Mouse (Mus musculus) gastrocnemius, postnatal 36 days (tissue): ENCODE results near the gene Glg1. TPM values are rescaled to one million over a fixed set of nuclear protein-coding genes. Genes with fewer than 3 reads are reported as not detected.
A peak's percentile ranks its signal among the peaks of the same experiment; 100 is the strongest.
"Not testable (repeated sequence)": the region's sequence is repeated elsewhere in the genome, so short reads cannot be mapped to it uniquely, and the experiment has no call there.

ENCODE experiments used
- DNase-seq, 2 experiments: peaks; one replicate each; pipeline ENCODE4 v3.0.0; 2022
- intact Hi-C: fragments of 180-260 bp; cut with DNase I; formaldehyde crosslinking; loops from one replicate; pipeline ENCODE4 v1.15.1; 2025
- microRNA-seq, 2 experiments: library from miRNA; unstranded; fragments of <30 nt; microRNA quantifications; one replicate each; pipeline ENCODE4 v1.2.0; 2021
- total RNA-seq, 2 experiments: library from RNA; stranded (reverse); gene quantifications; 2 replicates each; pipeline ENCODE4 v1.2.3; 2021

The Glg1 gene
- total RNA-seq, 2 experiments from 2014 or later, result 33.4 to 34.0 TPM

- intact Hi-C loops, result no loop called here
- DNase-seq, result no peak
These were observed 87.4 kb downstream of the Glg1 start for GRCm38 (mm10) chr8:111171661-111172060.

- DNase-seq, result peak; percentile 23 to 38
- intact Hi-C loops, result no loop called here
These were observed 101.4 kb downstream of the Glg1 start for GRCm38 (mm10) chr8:111157617-111158016.

GRCm38 (mm10) chr8:111155721-111156436, 103.1 kb downstream of the Glg1 start:
- intact Hi-C loops, result no loop called here

GRCm38 (mm10) chr8:111145460-111146012, 113.5 kb downstream of the Glg1 start:
- DNase-seq, result peak; percentile 91 to 95
- intact Hi-C loops, result not testable (repeated sequence)

More at GRCm38 (mm10) chr8:111155721-111156436, 103.1 kb downstream of the Glg1 start:
- no peak for DNase-seq

DNA sequence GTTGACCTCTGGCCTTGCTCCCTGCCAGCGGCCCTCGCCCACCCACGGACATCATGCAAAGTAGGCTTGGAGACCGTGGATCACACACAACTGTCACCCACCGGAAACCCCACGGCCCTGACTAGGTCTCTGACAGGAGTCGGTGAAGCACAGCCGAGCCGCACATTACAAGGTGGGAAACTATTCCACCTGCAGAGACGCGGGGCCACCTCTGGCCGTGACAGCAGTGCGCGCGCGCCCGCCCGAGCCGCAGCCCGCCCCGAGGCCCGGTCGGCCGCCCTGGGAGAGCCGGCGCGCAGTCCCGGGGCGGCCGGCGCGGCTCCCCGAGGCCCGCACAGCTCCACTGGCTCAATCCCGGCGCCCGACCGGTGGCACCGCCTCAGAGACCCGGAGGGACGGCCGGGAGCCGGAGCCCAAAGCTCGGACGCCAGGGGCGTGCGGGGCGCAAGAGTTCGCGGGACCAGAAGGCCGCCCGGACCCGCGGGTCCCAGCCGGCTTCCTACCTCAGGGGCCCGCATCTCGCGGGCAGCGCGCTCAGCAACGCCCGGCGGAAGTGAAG, 114.0 kb downstream of the Glg1 start:
- intact Hi-C loops, DNase-seq: not testable (repeated sequence)

- intact Hi-C loops, result loop anchor here (2.0 kb wide), 1 partner anchor 46 kb away; no protein-coding TSS in a partner anchor
- no peak for DNase-seq
These were observed 116.5 kb downstream of the Glg1 start for GRCm38 (mm10) chr8:111142521-111142920.

DNA sequence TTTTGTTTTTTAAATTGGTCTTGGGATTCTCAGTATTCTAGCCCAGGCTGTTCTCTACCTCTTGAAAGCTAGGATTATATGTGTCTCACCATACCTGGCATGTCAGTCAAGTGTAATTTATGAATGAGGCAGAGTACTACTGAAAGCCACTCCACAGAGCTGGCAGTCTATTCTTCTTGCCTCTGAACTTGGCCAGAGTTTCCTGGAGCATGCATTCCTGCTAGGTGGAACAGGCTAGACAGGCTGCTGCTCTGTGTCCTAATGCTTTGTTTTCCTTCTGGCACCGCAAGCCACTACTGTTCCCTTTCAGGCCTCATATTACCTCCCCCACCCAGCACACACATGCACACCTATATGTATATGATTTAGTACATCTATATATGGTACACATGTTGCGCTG, 128.3 kb downstream of the Glg1 start:
- DNase-seq, result no peak
- intact Hi-C loops, result no loop called here

DNA sequence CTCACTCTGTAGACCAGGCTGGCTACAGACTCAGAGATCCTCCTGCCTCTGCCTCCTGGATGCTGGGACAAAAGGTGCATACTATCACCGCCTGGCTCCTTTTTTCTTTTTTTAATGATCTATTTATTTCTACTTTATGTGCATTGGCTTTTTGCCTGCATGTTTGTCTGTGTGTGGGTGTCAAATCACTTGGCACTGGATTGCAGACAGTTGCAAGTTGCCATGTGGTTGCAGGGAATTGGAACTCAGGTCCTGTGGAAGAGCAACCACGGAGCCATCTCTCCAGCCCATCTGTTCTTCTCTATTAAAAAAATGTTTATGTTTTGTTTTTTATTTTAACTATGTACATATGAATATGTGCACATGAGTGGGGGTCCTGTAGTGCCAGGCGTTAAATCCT, 139.5 kb downstream of the Glg1 start:
- DNase-seq, result no peak
- intact Hi-C loops, result no loop called here

DNA sequence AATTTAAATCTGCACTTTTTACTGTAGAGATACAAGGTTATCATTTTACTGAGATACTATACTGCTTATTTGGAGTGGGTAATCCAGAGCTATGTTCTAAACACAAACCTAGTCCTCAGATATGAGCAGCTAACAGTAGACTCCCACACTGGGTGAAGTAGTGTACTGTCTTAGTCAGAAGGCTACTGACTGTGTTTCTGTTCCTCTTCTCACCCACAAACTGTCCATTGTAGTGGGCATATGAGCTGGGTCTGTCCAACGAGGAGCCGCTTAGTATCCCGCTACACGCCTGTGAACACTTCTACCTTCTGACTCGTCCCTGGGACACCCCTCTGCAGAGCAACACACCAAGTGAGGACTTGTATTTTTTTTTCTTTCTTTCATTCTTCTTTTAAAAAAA, 144.1 kb downstream of the Glg1 start:
- DNase-seq, result no peak
- intact Hi-C loops, result no loop called here

Small RNA genes within 50 kb of the gene (microRNA-seq; reads per million reads assigned to microRNA genes)
- gene Gm23193, result 0 reads per million in 2 experiments

Other genes with a start within 250 kb of the Glg1 start
- 10 to 100 TPM; 11.0 to 12.2 TPM for gene Ddx19b, start 227.5 kb downstream of the Glg1 start, total RNA-seq
- 10 to 100 TPM; 41.0 to 41.4 TPM for gene Aars, start 226.1 kb downstream of the Glg1 start, total RNA-seq
- gene Exosc6, start 202.9 kb downstream of the Glg1 start, total RNA-seq, result not detected
- gene Clec18a, start 166.8 kb downstream of the Glg1 start, total RNA-seq, result under 1 TPM; 0.12 to 0.69 TPM
- gene Pdpr, start 164.6 kb downstream of the Glg1 start, total RNA-seq, result 100 to 1,000 TPM; 101 to 105 TPM
- 1 to 10 TPM; 3.4 to 4.9 TPM for gene Rfwd3, start 41.0 kb upstream of the Glg1 start, total RNA-seq
- under 1 TPM; 0.44 to 0.92 TPM for gene Mlkl, start 79.0 kb upstream of the Glg1 start, total RNA-seq
- 1 to 10 TPM in 1 of 2 experiments, under 1 TPM in 1; 0.71 to 1.5 TPM for gene Fa2h, start 134.6 kb upstream of the Glg1 start, total RNA-seq